Mouse (Mus musculus) heart, embryonic 13.5 days (tissue): ENCODE data around the gene Pfkfb4. TPM values are rescaled to one million over a fixed set of nuclear protein-coding genes. Genes with fewer than 3 reads are reported as not detected.

Experiments
- ATAC-seq: fragments of 200-750 bp; cut with Nextera tagmentation; 2 replicates; pipeline ENCODE4 v1.8.0; 2017; ENCODE audit warnings: moderate TSS enrichment; ENCODE audit not compliant: insufficient number of reproducible peaks, low FRiP score, low TSS enrichment; ENCODE audit errors: extremely low read depth
- H3K27ac ChIP-seq: fragments of 300-500 bp; sonication (generic); replicated peaks from 2 replicates; pipeline ENCODE4 v1.5.1; 2015; ENCODE audit warnings: moderate library complexity, mild to moderate bottlenecking, inconsistent platforms
- H3K27me3 ChIP-seq: fragments of 300-500 bp; sonication (generic); replicated peaks from 2 replicates; pipeline ENCODE4 v1.6.1; 2015; ENCODE audit warnings: mild to moderate bottlenecking, inconsistent platforms
- H3K36me3 ChIP-seq: fragments of 300-500 bp; sonication (generic); 2 replicates; pipeline ENCODE4 v1.6.1; 2015; ENCODE audit warnings: mild to moderate bottlenecking, inconsistent platforms
- H3K4me1 ChIP-seq: fragments of 300-500 bp; sonication (generic); 2 replicates; pipeline ENCODE4 v1.6.1; 2015; ENCODE audit warnings: inconsistent platforms
- H3K4me2 ChIP-seq: fragments of 300-500 bp; sonication (generic); 2 replicates; pipeline ENCODE4 v1.6.1; 2015; ENCODE audit warnings: inconsistent platforms, mild to moderate bottlenecking, moderate library complexity
- H3K4me3 ChIP-seq: fragments of 300-500 bp; sonication (generic); 2 replicates; pipeline ENCODE4 v1.5.1; 2015; ENCODE audit warnings: moderate library complexity, mild to moderate bottlenecking, inconsistent platforms
- H3K9ac ChIP-seq: fragments of 300-500 bp; sonication (generic); 2 replicates; pipeline ENCODE4 v1.6.1; 2015; ENCODE audit warnings: inconsistent platforms, mild to moderate bottlenecking, moderate library complexity
- H3K9me3 ChIP-seq: fragments of 300-500 bp; sonication (generic); 2 replicates; pipeline ENCODE4 v1.6.1; 2016; ENCODE audit warnings: inconsistent platforms
- WGBS: fragments of 180-500 bp; shearing (Covaris S2); methylation state at CpG from one replicate; pipeline ENCODE4 v1.1.7; 2015; ENCODE audit warnings: mixed read lengths; 5-methylcytosine and 5-hydroxymethylcytosine counted together
- microRNA counts: library from miRNA; unstranded; fragments of <30 nt; microRNA quantifications from one replicate; lab custom pipeline; 2016
- microRNA-seq: library from miRNA; unstranded; fragments of <30 nt; microRNA quantifications from one replicate; pipeline ENCODE4, GENCODE M21; 2016
- polyA plus RNA-seq: library from polyadenylated mRNA; unstranded; fragments of >200 nt; fragmentation: Nextera tagmentation; extraction: Ambion mirVana; gene quantifications from 2 replicates; pipeline ENCODE4 v1.2.1, GENCODE M21; 2015

Pfkfb4 gene
- polyA plus RNA-seq, 1 experiment from 2014 or later = 2.9 TPM

- ATAC-seq = peak; percentile 73
- Histone ChIP-seq H3K36me3 (peaks cover 71% of the 10 kb centered on the region), H3K4me3 (peak within 1 kb of the TSS; percentile 47), H3K27ac (peak within 1 kb of the TSS; percentile 85), H3K4me1 (peaks cover 32% of the 10 kb centered on the region), H3K4me2 (peak within 1 kb of the TSS; percentile 70), H3K9me3 (no peaks in the 10 kb centered on the region), H3K27me3 (no peaks in the 10 kb centered on the region), H3K9ac (peak within 1 kb of the TSS; percentile 77)
- WGBS = 10% methylated on average over 15 of the region's 15 CpGs
Observed at GRCm38 (mm10) chr9:109059136-109059903, 67.7 kb downstream of the Pfkfb4 start, which contains the start of gene Trex1. Trex1 (minus strand) TSS chr9:109059734.

DNA sequence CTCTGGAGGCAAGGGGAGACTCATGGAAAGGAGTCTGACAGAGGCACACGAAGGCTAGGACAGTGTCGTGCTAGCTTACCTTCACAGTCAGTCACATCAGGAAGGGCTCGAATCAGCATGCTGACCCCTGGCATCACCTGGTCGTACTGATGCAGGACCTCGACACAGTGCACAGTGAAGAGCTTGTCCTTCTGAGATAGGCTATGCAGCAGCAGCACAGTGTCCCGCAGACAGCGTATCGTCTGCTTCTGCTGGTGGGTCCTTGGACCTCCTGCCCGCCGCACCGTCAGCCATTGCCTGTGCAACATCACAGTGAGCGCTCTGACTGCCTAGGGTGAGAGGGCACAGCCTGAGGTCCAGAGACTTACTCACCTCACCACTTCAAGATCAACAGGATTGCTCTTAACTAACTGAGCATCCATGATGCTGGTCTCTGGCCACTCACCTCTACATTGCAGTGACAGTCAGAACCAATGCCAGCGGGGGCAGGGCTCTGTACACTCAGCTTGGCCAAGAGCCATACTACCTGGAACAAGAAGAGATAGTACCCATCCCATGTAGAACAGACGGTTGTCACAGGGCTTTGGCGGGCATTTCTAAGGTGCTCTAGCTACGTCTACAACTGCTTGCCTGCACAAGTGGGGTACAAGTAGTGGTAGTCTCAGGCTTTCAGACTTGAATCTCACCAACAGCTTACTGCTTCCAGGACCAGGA, 68.8 kb downstream of the Pfkfb4 start:
- Histone ChIP-seq H3K4me3 (no peak overlapping the region), H3K4me1 (peaks cover 24% of the 10 kb centered on the region), H3K36me3 (peaks cover 81% of the 10 kb centered on the region), H3K4me2 (no peak overlapping the region), H3K27me3 (no peaks in the 10 kb centered on the region), H3K9ac (peak overlapping the region; percentile 77; the same call in 1 of the 2 replicates), H3K9me3 (no peaks in the 10 kb centered on the region), H3K27ac (peak overlapping the region; percentile 85)
- 88% methylated on average over 16 of the region's 16 CpGs for WGBS
- no peak for ATAC-seq

- Histone ChIP-seq H3K9ac (no peak overlapping the region), H3K27me3 (no peaks in the 10 kb centered on the region), H3K27ac (no peak overlapping the region), H3K36me3 (peaks cover 85% of the 10 kb centered on the region), H3K4me2 (no peak overlapping the region), H3K4me1 (peaks cover 21% of the 10 kb centered on the region), H3K4me3 (no peak overlapping the region), H3K9me3 (no peaks in the 10 kb centered on the region)
- no peak for ATAC-seq
- WGBS = 82% methylated on average over 5 of the region's 5 CpGs
Observed at GRCm38 (mm10) chr9:109060898-109061295, 69.3 kb downstream of the Pfkfb4 start.

DNA sequence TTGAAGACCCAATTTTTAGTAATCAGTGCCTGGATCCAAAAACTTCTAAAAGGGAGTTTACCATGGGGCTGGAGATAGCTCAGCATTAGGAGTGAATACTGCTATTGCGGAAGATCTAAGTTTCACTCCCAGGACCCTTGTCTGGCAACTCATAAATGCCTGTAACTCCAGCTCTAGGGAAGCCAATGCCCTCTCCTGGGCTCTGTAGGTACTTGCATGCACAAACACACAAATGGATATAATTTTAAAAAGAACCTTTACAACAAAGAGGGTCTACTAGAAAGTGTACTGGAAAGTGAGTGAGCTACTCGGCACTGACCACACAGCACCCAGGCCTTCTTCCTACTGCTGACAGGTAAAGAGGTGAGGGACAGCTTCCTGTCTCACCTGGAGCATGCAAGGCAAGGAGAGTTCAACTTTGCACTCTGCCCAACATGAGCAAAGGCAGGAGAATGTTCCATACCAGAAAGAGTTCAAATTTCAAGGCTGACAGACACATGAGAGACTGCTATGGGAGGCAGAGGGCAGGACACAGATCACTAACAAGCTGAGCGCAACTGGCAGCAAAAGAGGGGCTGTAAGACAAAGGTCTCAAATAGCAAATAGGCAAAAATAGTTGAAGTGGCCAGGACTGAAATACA, 76.6 kb downstream of the Pfkfb4 start:
- WGBS = 90% methylated on average over 3 of the region's 3 CpGs
- Histone ChIP-seq H3K27ac (no peak overlapping the region), H3K9me3 (no peaks in the 10 kb centered on the region), H3K4me1 (peaks cover 14% of the 10 kb centered on the region), H3K4me2 (no peak overlapping the region), H3K9ac (no peak overlapping the region), H3K27me3 (no peaks in the 10 kb centered on the region), H3K36me3 (peaks cover 86% of the 10 kb centered on the region), H3K4me3 (no peak overlapping the region)
- no peak for ATAC-seq

GRCm38 (mm10) chr9:109073661-109074573, 82.3 kb downstream of the Pfkfb4 start, which contains the start of gene Atrip:
Atrip (minus strand) TSS chr9:109074124.
- Histone ChIP-seq H3K36me3 (peaks cover 41% of the 10 kb centered on the region), H3K4me3 (peak within 1 kb of the TSS; percentile 88), H3K9me3 (no peaks in the 10 kb centered on the region), H3K9ac (peak within 1 kb of the TSS; percentile 97), H3K27ac (peak within 1 kb of the TSS; percentile 68), H3K27me3 (no peaks in the 10 kb centered on the region), H3K4me1 (peaks cover 26% of the 10 kb centered on the region), H3K4me2 (peak within 1 kb of the TSS; percentile 93)
- WGBS = under 1% methylated on average over 57 of the region's 57 CpGs
- peak; percentile 95 for ATAC-seq

DNA sequence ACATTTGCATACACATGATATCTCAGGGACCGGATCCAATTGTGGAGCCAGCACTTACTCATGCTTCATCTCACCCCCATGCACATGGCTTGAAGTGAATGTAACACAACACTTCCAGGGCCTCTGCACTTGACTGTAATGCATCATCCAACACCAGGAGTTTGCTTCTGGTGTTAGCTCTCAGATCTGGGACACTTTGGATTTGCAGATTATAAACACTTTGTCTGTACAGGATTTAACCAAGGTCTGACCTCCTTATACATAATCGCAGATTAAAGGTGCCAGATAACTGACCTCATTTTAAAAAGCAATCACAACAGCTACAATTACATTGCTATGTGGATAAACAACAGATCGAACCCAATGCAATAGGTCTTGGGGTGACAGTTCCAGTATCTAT, 88.9 kb downstream of the Pfkfb4 start:
- no peak for ATAC-seq
- no peak overlapping the region for H3K27ac ChIP-seq
- peaks cover 30% of the 10 kb centered on the region for H3K36me3 ChIP-seq
- H3K27me3 ChIP-seq = no peaks in the 10 kb centered on the region
- H3K4me2 ChIP-seq = peak overlapping the region; percentile 90
- no peak overlapping the region for H3K9ac ChIP-seq
- peaks cover 20% of the 10 kb centered on the region for H3K4me1 ChIP-seq
- H3K9me3 ChIP-seq = no peaks in the 10 kb centered on the region
- 85% methylated on average over 3 of the region's 3 CpGs for WGBS
- H3K4me3 ChIP-seq = peak overlapping the region; percentile 8; the same call in 1 of the 2 replicates

DNA sequence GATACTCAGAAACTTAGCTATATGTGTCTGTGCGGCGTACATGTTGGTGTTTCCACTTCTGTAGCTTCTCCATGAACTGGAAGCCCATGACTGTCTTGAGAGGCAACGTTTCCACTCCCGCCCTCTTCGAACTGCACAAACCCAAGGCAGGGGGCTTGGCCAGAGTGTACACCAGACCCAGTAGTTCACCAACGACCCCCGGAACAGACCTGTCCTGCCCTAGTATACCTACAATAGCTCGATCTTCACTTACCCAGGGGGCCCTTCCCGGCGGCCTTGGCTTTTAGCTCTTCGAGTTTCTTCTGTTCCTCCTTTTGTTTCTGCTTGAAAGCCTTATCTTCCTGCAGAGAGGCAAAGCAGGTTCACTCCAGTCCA, 90.2 kb downstream of the Pfkfb4 start:
- no peaks in the 10 kb centered on the region for H3K27me3 ChIP-seq
- H3K4me1 ChIP-seq = peaks cover 20% of the 10 kb centered on the region
- H3K9me3 ChIP-seq = no peaks in the 10 kb centered on the region
- H3K27ac ChIP-seq = peak overlapping the region; percentile 82
- no peak for ATAC-seq
- H3K9ac ChIP-seq = peak overlapping the region; percentile 96
- peak overlapping the region; percentile 89 for H3K4me3 ChIP-seq
- H3K36me3 ChIP-seq = peaks cover 30% of the 10 kb centered on the region
- H3K4me2 ChIP-seq = peak overlapping the region; percentile 90
- 3% methylated on average over 11 of the region's 11 CpGs for WGBS

MicroRNAs encoded within 50 kb of the gene (microRNA counts, 519-probe panel; counts per million panel counts)
- 209 counts per million, percentile 61 among the panel's probes with 10 or more counts for microRNA mmu-miR-711 (lab: Ali Mortazavi, UCI)

Small RNAs within 50 kb of the gene (microRNA-seq; reads per million reads assigned to microRNA genes)
- not detected for gene Mir711

Other genes starting within 250 kb of the Pfkfb4 start
- 39.8 and 42.9 TPM in 2 replicates for gene Ip6k2, start 208.0 kb upstream of the Pfkfb4 start, polyA plus RNA-seq
- gene Nckipsd, start 183.4 kb upstream of the Pfkfb4 start, polyA plus RNA-seq = 9.7 and 10.6 TPM in 2 replicates
- 0.09 and 0.10 TPM in 2 replicates for gene Celsr3, start 165.5 kb upstream of the Pfkfb4 start, polyA plus RNA-seq
- 5.1 and 5.7 TPM in 2 replicates for gene Slc26a6, start 138.5 kb upstream of the Pfkfb4 start, polyA plus RNA-seq
- gene Tmem89, start 77.2 kb upstream of the Pfkfb4 start, polyA plus RNA-seq = not detected in 2 replicates
- gene Uqcrc1, start 55.1 kb upstream of the Pfkfb4 start, polyA plus RNA-seq = 749 and 828 TPM in 2 replicates
- gene Col7a1, start 38.2 kb upstream of the Pfkfb4 start, polyA plus RNA-seq = 0.82 and 1.3 TPM in 2 replicates
- not detected in 2 replicates for gene Ucn2, start 5.8 kb upstream of the Pfkfb4 start, polyA plus RNA-seq
- gene Shisa5, start 46.8 kb downstream of the Pfkfb4 start, polyA plus RNA-seq = 63.6 and 69.3 TPM in 2 replicates
- 7.7 and 10.9 TPM in 2 replicates for gene Trex1, start 68.0 kb downstream of the Pfkfb4 start, polyA plus RNA-seq
- gene Atrip, start 82.3 kb downstream of the Pfkfb4 start, polyA plus RNA-seq = 16.6 and 18.0 TPM in 2 replicates
- gene Ccdc51, start 90.7 kb downstream of the Pfkfb4 start, polyA plus RNA-seq = 12.4 and 16.7 TPM in 2 replicates
- gene Tma7, start 90.8 kb downstream of the Pfkfb4 start, polyA plus RNA-seq = 568 and 620 TPM in 2 replicates
- 7.1 and 8.2 TPM in 2 replicates for gene Plxnb1, start 103.6 kb downstream of the Pfkfb4 start, polyA plus RNA-seq
- not detected in 2 replicates for gene Fbxw21, start 170.3 kb downstream of the Pfkfb4 start, polyA plus RNA-seq
- not detected in 2 replicates for gene Fbxw13, start 204.2 kb downstream of the Pfkfb4 start, polyA plus RNA-seq
- gene Fbxw20, start 243.0 kb downstream of the Pfkfb4 start, polyA plus RNA-seq = not detected in 2 replicates